Comparison of ENCODE assay signal across 7 mouse cellular contexts in the genomic region with DNA sequence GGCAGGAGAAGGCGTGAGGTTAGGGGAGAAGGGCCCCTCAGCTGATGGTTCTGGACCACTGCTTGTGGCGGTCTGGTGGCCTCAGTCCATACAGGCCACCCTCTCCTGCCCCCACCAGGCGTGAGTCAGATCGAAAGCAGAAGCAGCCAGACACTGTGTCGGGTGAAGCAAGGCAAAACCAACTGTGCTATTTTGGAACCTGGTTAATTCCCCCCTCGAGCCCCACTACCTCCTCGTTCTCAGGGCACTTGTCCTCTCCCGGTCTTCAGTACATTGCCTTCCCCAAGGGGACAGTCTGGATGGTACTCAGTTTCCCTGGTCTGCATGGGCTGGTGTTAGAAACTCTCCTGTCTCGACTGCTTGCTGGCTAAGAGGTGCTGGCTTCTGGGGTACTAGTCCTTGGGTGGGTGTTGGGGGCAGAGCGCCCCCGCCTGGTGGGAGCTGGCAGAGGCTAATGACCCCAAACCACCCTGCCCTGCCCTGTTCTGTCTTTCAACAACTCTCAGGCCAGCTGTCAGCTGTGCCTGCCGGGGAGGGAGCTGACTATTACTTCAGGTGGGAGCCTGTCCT. TPM values are rescaled to one million over a fixed set of nuclear protein-coding genes. Genes with fewer than 3 reads are reported as not detected.
DNase-seq lines count a peak whose midpoint lies in the region; ATAC-seq lines count a peak whose summit lies in the region.

No protein-coding gene starts in this region.

- H3K4me1 ChIP-seq in liver, embryonic 12.5 days, result peaks cover 41% of the 10 kb centered on the region
- no peaks in the 10 kb centered on the region for H3K4me1 ChIP-seq in forebrain, embryonic 10.5 days
- 0 out of 2 replicates have a peak, but pooled peaks cover 13% of the 10 kb centered on the region for H3K4me1 ChIP-seq in kidney, embryonic 16.5 days (ENCODE audit: insufficient read depth, low read length)

- H3K36me3 ChIP-seq in liver, embryonic 12.5 days, result no peaks in the 10 kb centered on the region
- no peaks in the 10 kb centered on the region for H3K36me3 ChIP-seq in forebrain, embryonic 10.5 days (replicated peaks)
- no peaks in the 10 kb centered on the region for H3K36me3 ChIP-seq in kidney, embryonic 16.5 days (ENCODE audit: insufficient read depth, low read length)

- no peaks in the 10 kb centered on the region; the same call in 1 of the 2 replicates for H3K9me3 ChIP-seq in liver, embryonic 12.5 days (replicated peaks)
- H3K9me3 ChIP-seq in forebrain, embryonic 10.5 days, result peaks cover 14% of the 10 kb centered on the region
- peaks cover 7% of the 10 kb centered on the region; the same call in 1 of the 2 replicates for H3K9me3 ChIP-seq in kidney, embryonic 16.5 days (ENCODE audit: low read length)

- peak; percentile 98 for DNase-seq in A20 (ENCODE audit: low read depth, low spot score)
- peak; percentile 15 for DNase-seq in CD4-positive helper T cell, adult 2 months (ENCODE audit: low read depth, low spot score)
- DNase-seq in gastrocnemius, postnatal 36 days, result peak; percentile 60 to 72
- peak; percentile 84 for DNase-seq in skeletal muscle tissue, adult 2 months (ENCODE audit: low read depth, low spot score)
- DNase-seq in forebrain, embryonic 10.5 days (ENCODE audit: extremely low spot score, low spot score), result no peak

- no peak overlapping the region; the same call in 1 of the 2 replicates for H3K27ac ChIP-seq in liver, embryonic 12.5 days
- H3K27ac ChIP-seq in forebrain, embryonic 10.5 days, result no peak overlapping the region
- H3K27ac ChIP-seq in kidney, embryonic 16.5 days (ENCODE audit: low read length), result no peak overlapping the region

- intact Hi-C loops in gastrocnemius, postnatal 36 days (cut with DNase I), result no loop called here

- no peak overlapping the region for H3K4me3 ChIP-seq in liver, embryonic 12.5 days
- no peak overlapping the region for H3K4me3 ChIP-seq in forebrain, embryonic 10.5 days
- no peak overlapping the region for H3K4me3 ChIP-seq in kidney, embryonic 16.5 days (ENCODE audit: low read length)

- H3K4me2 ChIP-seq in liver, embryonic 12.5 days, result peak overlapping the region; percentile 52
- H3K4me2 ChIP-seq in kidney, embryonic 16.5 days (replicated peaks; ENCODE audit: low read depth, low read length), result no peak overlapping the region

- ATAC-seq in liver, embryonic 12.5 days, result peak; percentile 65
- ATAC-seq in kidney, embryonic 16.5 days (ENCODE audit: low FRiP score, low TSS enrichment), result no peak

- H3K9ac ChIP-seq in liver, embryonic 12.5 days, result no peak overlapping the region; the same call in 1 of the 2 replicates
- no peak overlapping the region; the same call in 1 of the 2 replicates for H3K9ac ChIP-seq in kidney, embryonic 16.5 days (replicated peaks; ENCODE audit: low read length)

- 0 out of 2 replicates have a peak, but pooled peaks cover 12% of the 10 kb centered on the region for H3K27me3 ChIP-seq in liver, embryonic 12.5 days (replicated peaks)
- peaks cover 19% of the 10 kb centered on the region; the same call in 1 of the 2 replicates for H3K27me3 ChIP-seq in forebrain, embryonic 10.5 days (ENCODE audit: poor library complexity, severe bottlenecking)
- H3K27me3 ChIP-seq in kidney, embryonic 16.5 days (ENCODE audit: insufficient read depth, low read length), result no peaks in the 10 kb centered on the region; the same call in 1 of the 2 replicates

- WGBS in liver, embryonic 12.5 days (ENCODE audit: insufficient replicate concordance), result 16% methylated on average over 12 of the region's 12 CpGs
- 58% methylated on average over 12 of the region's 12 CpGs for WGBS in forebrain, embryonic 10.5 days
- 41% methylated on average over 12 of the region's 12 CpGs for WGBS in kidney, embryonic 16.5 days

RNA-seq across cellular contexts. Expression of gene Tfeb, which starts 32.0 kb away (rescaled TPM):
- 10 to 100 TPM; 72.7 to 75.2 TPM for total RNA-seq in gastrocnemius, postnatal 36 days (2021)
- 5.6 and 5.8 TPM in 2 replicates for polyA plus RNA-seq in liver, embryonic 12.5 days (2016; fragmentation: Nextera tagmentation; extraction: Ambion mirVana)
- 1.9 and 2.2 TPM in 2 replicates for polyA plus RNA-seq in forebrain, embryonic 10.5 days (2016; fragmentation: Nextera tagmentation; extraction: Ambion mirVana)
- 18.1 and 19.6 TPM in 2 replicates for polyA plus RNA-seq in kidney, embryonic 16.5 days (2015; fragmentation: Nextera tagmentation; extraction: Ambion mirVana)

RNA-seq across cellular contexts. Expression of gene Pgc, which starts 42.1 kb away (rescaled TPM):
- total RNA-seq in gastrocnemius, postnatal 36 days (2021), result not detected
- polyA plus RNA-seq in liver, embryonic 12.5 days (2016; fragmentation: Nextera tagmentation; extraction: Ambion mirVana), result not detected in 2 replicates
- not detected in 2 replicates for polyA plus RNA-seq in forebrain, embryonic 10.5 days (2016; fragmentation: Nextera tagmentation; extraction: Ambion mirVana)
- 0.92 TPM in 1 of 2 replicates, not detected in the other for polyA plus RNA-seq in kidney, embryonic 16.5 days (2015; fragmentation: Nextera tagmentation; extraction: Ambion mirVana)
